Mouse (Mus musculus) limb, embryonic 13.5 days (tissue): Measurements from ENCODE around the gene Lins1. TPM values are rescaled to one million over a fixed set of nuclear protein-coding genes. Genes with fewer than 3 reads are reported as not detected.

Experiments used
- ATAC-seq: fragments of 200-750 bp; cut with Nextera tagmentation; 2 replicates; pipeline ENCODE4 v1.8.0; 2017; ENCODE audit warnings: low read depth, moderate number of reproducible peaks, moderate TSS enrichment; ENCODE audit not compliant: low FRiP score
- H3K27ac ChIP-seq: fragments of 300-500 bp; sonication (generic); 2 replicates; pipeline ENCODE4 v1.5.1; 2015; ENCODE audit warnings: inconsistent platforms, mild to moderate bottlenecking, moderate library complexity
- H3K27me3 ChIP-seq: fragments of 300-500 bp; sonication (generic); 2 replicates; pipeline ENCODE4 v1.6.1; 2015; ENCODE audit warnings: mild to moderate bottlenecking, inconsistent platforms
- H3K36me3 ChIP-seq: fragments of 300-500 bp; sonication (generic); 2 replicates; pipeline ENCODE4 v1.6.1; 2015; ENCODE audit warnings: inconsistent platforms, mild to moderate bottlenecking, moderate library complexity
- H3K4me1 ChIP-seq: fragments of 300-500 bp; sonication (generic); 2 replicates; pipeline ENCODE4 v1.6.1; 2015; ENCODE audit warnings: inconsistent platforms
- H3K4me2 ChIP-seq: fragments of 300-500 bp; sonication (generic); replicated peaks from 2 replicates; pipeline ENCODE4 v1.6.1; 2015; ENCODE audit warnings: inconsistent platforms, mild to moderate bottlenecking, moderate library complexity
- H3K4me3 ChIP-seq: fragments of 300-500 bp; sonication (generic); 2 replicates; pipeline ENCODE4 v1.5.1; 2015; ENCODE audit warnings: moderate library complexity, mild to moderate bottlenecking, inconsistent platforms
- H3K9ac ChIP-seq: fragments of 300-500 bp; sonication (generic); 2 replicates; pipeline ENCODE4 v1.6.1; 2015; ENCODE audit warnings: mild to moderate bottlenecking, inconsistent platforms
- H3K9me3 ChIP-seq: fragments of 300-500 bp; sonication (generic); 2 replicates; pipeline ENCODE4 v1.6.1; 2016; ENCODE audit warnings: inconsistent platforms
- WGBS: fragments of 180-500 bp; shearing (Covaris S2); methylation state at CpG from one replicate; pipeline ENCODE4 v1.1.7; 2015; 5-methylcytosine and 5-hydroxymethylcytosine counted together
- polyA plus RNA-seq: library from polyadenylated mRNA; unstranded; fragments of >200 nt; fragmentation: Nextera tagmentation; extraction: Ambion mirVana; gene quantifications from 2 replicates; pipeline ENCODE4 v1.2.1, GENCODE M21; 2015

Lins1 gene
- polyA plus RNA-seq, 1 experiment from 2014 or later: 21.2 TPM

DNA sequence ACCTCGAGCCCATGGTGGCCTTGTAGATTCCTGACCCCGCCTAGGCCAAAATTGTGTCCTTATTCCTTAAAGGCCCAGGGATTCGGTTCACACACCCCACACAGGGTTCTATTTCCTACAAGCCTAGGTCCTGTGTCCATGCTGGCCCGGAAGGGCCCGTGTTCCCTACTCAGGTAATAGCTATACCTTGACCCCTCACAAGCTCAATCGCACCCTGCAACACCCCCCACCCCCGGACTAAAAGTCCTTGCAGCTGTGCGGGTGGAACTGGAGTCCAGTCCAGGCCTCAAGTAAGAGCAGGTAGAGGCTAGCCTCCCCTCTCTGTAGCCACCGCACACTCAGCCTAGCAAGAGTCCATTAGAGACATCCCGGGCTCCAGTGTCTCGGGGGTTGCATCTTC lies 44.2 kb downstream of the Lins1 start:
- H3K27ac ChIP-seq: no peak overlapping the region

DNA sequence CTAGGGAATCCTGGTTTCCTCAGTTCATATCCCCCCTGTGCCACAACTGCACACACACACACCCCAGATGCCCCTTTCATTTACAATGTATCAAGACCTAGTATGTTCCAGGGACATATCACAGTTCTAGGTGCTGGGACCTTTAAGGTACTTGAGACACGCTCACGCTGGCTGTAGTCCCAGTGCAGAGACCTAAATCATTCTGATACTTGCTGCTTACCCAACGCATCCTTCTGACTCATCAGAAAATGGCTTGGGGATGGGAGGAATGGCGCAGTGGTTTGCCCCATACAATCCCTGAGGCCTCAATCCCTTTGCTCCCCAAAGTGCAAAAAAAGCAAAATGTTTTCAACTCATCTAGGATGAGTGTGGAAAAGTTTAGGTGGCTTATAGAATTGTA lies 44.8 kb downstream of the Lins1 start:
- 95% methylated on average over 4 of the region's 4 CpGs for WGBS
- no peaks in the 10 kb centered on the region for H3K36me3 ChIP-seq

More for the DNA sequence above, 44.2 kb downstream of the Lins1 start:
- WGBS: 92% methylated on average over 11 of the region's 11 CpGs
- no peak overlapping the region for H3K9ac ChIP-seq
- no peak overlapping the region for H3K4me3 ChIP-seq
- no peaks in the 10 kb centered on the region for H3K9me3 ChIP-seq
- ATAC-seq: no peak
- no peak overlapping the region for H3K4me2 ChIP-seq
- no peaks in the 10 kb centered on the region for H3K27me3 ChIP-seq
- no peaks in the 10 kb centered on the region for H3K36me3 ChIP-seq
- no peaks in the 10 kb centered on the region for H3K4me1 ChIP-seq

DNA sequence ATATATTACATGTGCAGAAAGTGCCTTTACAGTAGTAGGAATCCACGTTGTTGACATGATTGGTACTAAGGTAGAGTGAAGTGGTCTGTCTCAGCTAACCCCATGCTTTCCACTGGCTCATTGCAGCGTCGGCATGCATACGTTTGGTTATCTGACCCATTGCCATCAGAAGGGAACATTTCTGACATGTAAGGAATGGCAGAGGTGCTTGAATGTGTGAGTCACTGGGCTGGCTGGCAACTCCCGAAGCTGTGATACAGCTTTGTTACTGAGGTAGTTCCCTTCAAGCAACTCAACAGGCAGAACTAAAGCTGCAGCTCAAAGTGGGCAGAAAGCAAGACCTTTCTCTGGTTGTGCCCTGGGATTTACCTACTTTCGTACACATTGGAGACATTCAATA lies 45.3 kb downstream of the Lins1 start:
- Histone ChIP-seq H3K4me1 (no peaks in the 10 kb centered on the region), H3K9me3 (no peaks in the 10 kb centered on the region), H3K27me3 (no peaks in the 10 kb centered on the region), H3K4me2 (no peak overlapping the region), H3K4me3 (no peak overlapping the region), H3K36me3 (no peaks in the 10 kb centered on the region), H3K27ac (no peak overlapping the region), H3K9ac (no peak overlapping the region)
- ATAC-seq: no peak
- WGBS: 89% methylated on average over 6 of the region's 6 CpGs

More for the DNA sequence above, 44.8 kb downstream of the Lins1 start:
- ATAC-seq: no peak
- Histone ChIP-seq H3K4me1 (no peaks in the 10 kb centered on the region), H3K4me2 (no peak overlapping the region), H3K4me3 (no peak overlapping the region), H3K9me3 (no peaks in the 10 kb centered on the region), H3K9ac (no peak overlapping the region), H3K27me3 (no peaks in the 10 kb centered on the region), H3K27ac (no peak overlapping the region)

DNA sequence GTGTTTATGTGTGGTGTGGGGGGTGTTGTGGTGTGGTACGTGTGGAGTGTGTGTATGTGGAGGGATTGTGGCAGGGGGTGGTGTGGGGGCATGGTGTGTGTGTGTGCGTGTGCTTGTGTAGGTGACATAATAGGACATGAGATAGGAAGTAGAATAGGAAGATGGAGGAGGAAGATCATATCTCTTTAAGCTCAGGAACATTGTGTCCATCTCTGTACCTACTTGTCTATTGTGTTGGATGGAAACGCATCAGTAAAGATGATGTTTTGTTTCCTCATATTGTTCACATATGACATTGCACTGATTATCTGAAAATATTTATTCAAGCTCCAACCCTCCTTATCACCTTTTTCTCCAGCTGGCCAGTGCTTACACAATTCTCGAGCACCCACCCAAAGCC lies 47.7 kb downstream of the Lins1 start:
- ATAC-seq: no peak
- Histone ChIP-seq H3K4me3 (no peak overlapping the region), H3K9ac (no peak overlapping the region), H3K27me3 (no peaks in the 10 kb centered on the region), H3K9me3 (no peaks in the 10 kb centered on the region), H3K27ac (no peak overlapping the region), H3K36me3 (no peaks in the 10 kb centered on the region), H3K4me1 (0 out of 2 replicates have a peak, but pooled peaks cover 5% of the 10 kb centered on the region), H3K4me2 (no peak overlapping the region)
- 90% methylated on average over 4 of the region's 4 CpGs for WGBS

DNA sequence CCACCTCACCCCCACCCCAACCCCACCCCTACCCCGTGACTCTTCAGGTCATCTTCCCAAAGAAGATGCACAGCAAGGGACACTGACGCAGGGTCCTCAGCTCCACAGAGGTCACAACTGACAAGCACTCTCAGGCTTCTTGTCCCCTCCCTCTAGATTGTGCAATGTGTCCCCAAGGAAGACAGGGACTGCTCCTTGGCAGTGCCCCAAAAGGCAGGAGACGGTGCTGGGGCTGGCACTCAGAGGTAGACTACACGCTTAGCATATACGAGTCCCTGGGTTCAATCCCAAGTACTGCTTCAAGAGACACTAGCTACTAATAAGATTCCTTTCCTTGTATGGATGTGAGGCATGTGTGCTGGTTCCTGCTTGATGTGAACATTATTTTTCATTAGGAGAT lies 51.3 kb downstream of the Lins1 start:
- Histone ChIP-seq H3K27me3 (no peaks in the 10 kb centered on the region), H3K9ac (no peak overlapping the region), H3K36me3 (no peaks in the 10 kb centered on the region), H3K27ac (no peak overlapping the region), H3K9me3 (no peaks in the 10 kb centered on the region), H3K4me3 (no peak overlapping the region), H3K4me2 (no peak overlapping the region), H3K4me1 (0 out of 2 replicates have a peak, but pooled peaks cover 5% of the 10 kb centered on the region)
- 87% methylated on average over 5 of the region's 5 CpGs for WGBS
- no peak for ATAC-seq

DNA sequence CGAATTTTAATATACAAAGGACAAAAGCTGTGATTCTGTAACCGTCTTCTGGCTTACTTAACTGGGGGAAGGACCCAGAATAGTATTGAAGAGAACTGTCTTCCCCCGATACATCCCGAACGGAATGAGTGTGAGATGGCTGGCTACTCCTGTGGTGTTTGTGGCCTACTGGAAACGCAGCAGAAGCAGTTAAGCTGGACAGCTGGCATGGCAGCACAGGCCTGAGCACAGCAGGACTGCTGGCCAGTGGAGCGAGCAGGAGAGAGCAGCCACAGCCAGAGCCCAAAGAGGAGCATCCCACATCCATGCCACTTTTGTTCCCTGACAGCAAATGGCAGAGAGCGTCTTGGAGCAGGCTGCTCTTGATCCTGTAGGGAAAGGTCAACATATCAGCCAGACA lies 51.7 kb downstream of the Lins1 start:
- no peak for ATAC-seq

DNA sequence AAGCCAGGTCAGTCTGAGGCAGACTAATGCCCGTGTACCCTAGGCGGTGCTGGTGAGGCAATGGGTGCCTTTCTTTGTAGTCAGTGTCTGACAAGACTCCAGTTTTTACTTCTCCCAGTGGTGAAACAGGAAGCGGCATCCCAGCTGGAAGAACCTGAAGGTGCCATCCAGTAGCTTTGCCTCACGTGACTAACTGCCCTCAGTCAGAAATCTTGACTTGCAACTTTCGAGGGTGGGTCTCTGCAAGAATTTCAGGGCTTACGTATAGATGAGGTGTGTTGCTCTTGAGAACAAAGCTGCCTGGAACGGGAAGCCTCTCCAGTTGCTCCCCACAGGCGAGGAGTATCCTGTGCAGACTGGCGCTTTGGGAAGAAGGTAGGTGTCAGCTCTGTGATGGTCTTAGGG lies 53.7 kb downstream of the Lins1 start, which contains the start of gene Cers3:
Cers3 (plus strand) TSS at position 128 of the 405 bp plus-strand sequence.
- H3K4me3 ChIP-seq: no peak within 1 kb of the TSS
- H3K27me3 ChIP-seq: no peaks in the 10 kb centered on the region
- H3K27ac ChIP-seq: no peak within 1 kb of the TSS
- no peak within 1 kb of the TSS for H3K4me2 ChIP-seq
- H3K36me3 ChIP-seq: no peaks in the 10 kb centered on the region
- H3K4me1 ChIP-seq: 0 out of 2 replicates have a peak, but pooled peaks cover 5% of the 10 kb centered on the region
- ATAC-seq: no peak
- H3K9me3 ChIP-seq: no peaks in the 10 kb centered on the region
- WGBS: 64% methylated on average over 9 of the region's 9 CpGs
- no peak within 1 kb of the TSS for H3K9ac ChIP-seq

More for the DNA sequence above, 51.7 kb downstream of the Lins1 start:
- no peak overlapping the region for H3K4me2 ChIP-seq
- H3K36me3 ChIP-seq: no peaks in the 10 kb centered on the region
- H3K4me1 ChIP-seq: 0 out of 2 replicates have a peak, but pooled peaks cover 5% of the 10 kb centered on the region
- no peaks in the 10 kb centered on the region for H3K9me3 ChIP-seq
- H3K4me3 ChIP-seq: no peak overlapping the region
- H3K27ac ChIP-seq: no peak overlapping the region
- 76% methylated on average over 8 of the region's 8 CpGs for WGBS
- no peak overlapping the region for H3K9ac ChIP-seq
- H3K27me3 ChIP-seq: no peaks in the 10 kb centered on the region

DNA sequence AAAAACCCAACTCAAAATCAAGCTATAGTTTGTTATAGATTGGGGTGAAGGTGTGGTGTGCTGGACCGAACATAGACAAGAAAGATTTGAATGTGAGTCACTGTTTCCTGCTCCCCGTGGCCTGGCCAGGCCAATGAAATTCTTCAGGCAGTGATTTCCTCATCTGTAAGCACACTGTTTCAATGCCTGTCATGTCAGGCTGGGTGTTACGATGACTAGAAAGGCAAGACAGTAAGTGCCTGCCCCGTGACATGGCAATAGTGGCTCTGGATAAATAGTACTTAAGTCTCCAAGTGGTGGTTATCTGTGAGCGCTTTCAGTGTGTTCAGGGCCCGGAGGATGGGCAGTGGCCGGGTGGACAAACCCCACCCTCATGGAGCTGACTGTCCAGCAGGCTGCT lies 57.3 kb downstream of the Lins1 start:
- Histone ChIP-seq H3K27ac (no peak overlapping the region), H3K9ac (no peak overlapping the region), H3K36me3 (no peaks in the 10 kb centered on the region), H3K4me1 (peaks cover 11% of the 10 kb centered on the region), H3K4me2 (no peak overlapping the region), H3K4me3 (no peak overlapping the region), H3K27me3 (no peaks in the 10 kb centered on the region), H3K9me3 (no peaks in the 10 kb centered on the region)
- 82% methylated on average over 7 of the region's 7 CpGs for WGBS
- ATAC-seq: no peak

DNA sequence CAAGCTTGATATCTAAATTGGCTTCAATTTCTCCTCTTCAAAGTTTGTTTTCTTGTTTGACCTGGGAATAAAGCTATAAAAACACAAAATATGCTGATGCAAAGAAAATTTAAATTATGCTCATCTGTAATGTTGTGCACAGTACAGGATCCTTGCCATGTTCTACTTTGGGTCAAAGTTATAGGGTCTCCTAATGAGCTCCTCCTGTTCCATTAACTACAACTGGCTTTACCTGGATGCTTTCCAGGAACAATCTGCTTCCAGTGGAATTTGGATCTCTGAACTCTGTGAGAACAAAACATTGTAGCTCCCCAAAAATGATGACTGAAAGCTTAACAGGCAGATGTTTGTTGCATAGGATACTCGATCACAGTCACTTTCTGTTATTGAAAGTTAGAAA lies 60.3 kb downstream of the Lins1 start:
- ATAC-seq: peak; percentile 72; the same call in 1 of the 2 replicates
- no peak overlapping the region for H3K9ac ChIP-seq
- no peak overlapping the region for H3K4me2 ChIP-seq
- H3K36me3 ChIP-seq: no peaks in the 10 kb centered on the region
- H3K4me3 ChIP-seq: no peak overlapping the region
- WGBS: 36% methylated on average over 1 of the region's 1 CpGs
- H3K9me3 ChIP-seq: no peaks in the 10 kb centered on the region
- H3K27ac ChIP-seq: peak overlapping the region; percentile 16; the same call in 1 of the 2 replicates
- H3K4me1 ChIP-seq: peaks cover 11% of the 10 kb centered on the region
- H3K27me3 ChIP-seq: no peaks in the 10 kb centered on the region

DNA sequence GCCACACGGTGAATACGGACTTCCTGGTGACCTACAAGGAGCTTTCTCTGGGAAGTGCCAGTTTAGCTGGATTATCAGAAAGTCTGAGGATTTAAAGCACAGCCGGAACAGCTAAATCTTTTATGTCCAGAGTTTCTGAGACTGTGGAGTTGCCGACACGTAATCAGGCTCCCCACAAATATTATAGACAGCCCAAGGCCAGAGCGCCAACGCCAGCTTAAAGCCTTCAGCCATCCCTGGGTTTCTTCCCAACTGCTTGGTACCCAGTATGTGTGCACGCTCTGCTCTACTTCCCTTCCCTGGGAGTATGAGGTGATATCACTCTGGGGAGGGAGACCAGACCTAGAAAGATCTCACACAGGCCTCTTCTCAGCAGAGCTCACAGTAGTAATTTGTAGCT lies 64.1 kb downstream of the Lins1 start:
- no peaks in the 10 kb centered on the region for H3K36me3 ChIP-seq
- H3K9ac ChIP-seq: no peak overlapping the region
- H3K27me3 ChIP-seq: no peaks in the 10 kb centered on the region
- no peak overlapping the region for H3K27ac ChIP-seq
- no peak overlapping the region for H3K4me2 ChIP-seq
- ATAC-seq: no peak
- WGBS: 68% methylated on average over 8 of the region's 8 CpGs
- H3K9me3 ChIP-seq: no peaks in the 10 kb centered on the region
- no peak overlapping the region for H3K4me3 ChIP-seq
- peaks cover 9% of the 10 kb centered on the region for H3K4me1 ChIP-seq

DNA sequence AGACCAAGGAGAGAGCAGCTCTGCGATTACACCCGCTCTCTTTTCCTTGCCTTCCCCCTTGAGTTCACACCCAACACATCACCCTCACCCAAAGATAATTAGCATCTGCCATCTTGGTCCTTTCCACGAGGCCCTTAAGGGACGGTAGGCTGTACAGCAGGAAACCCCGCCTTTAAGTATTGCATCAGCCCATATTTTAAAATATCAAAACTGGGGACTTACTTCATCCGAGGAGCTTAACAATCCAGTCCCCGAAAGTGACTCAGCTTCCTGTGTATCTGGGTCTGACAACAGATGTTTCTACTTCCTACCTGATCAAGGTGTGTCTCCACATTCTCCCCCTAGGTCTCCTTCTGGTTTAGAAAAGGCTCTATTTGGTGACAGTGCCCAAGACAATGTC lies 65.9 kb downstream of the Lins1 start:
- ATAC-seq: no peak
- Histone ChIP-seq H3K27ac (no peak overlapping the region), H3K9ac (no peak overlapping the region), H3K27me3 (no peaks in the 10 kb centered on the region), H3K9me3 (no peaks in the 10 kb centered on the region), H3K36me3 (no peaks in the 10 kb centered on the region), H3K4me3 (no peak overlapping the region), H3K4me1 (peaks cover 1% of the 10 kb centered on the region; the same call in 1 of the 2 replicates), H3K4me2 (no peak overlapping the region)
- WGBS: 85% methylated on average over 7 of the region's 7 CpGs
